Mouse (Mus musculus) right cerebral cortex, adult 18-20 months (tissue): ENCODE measurements at regions not wholly inside any gene's neighbourhood (a gene's known extent, or its start where the extent isn't known, plus 50 kb on each side); places are given as distances from the start of the nearest gene placed in this dataset.
"Not testable (repeated sequence)": the region's sequence is repeated elsewhere in the genome, so short reads cannot be mapped to it uniquely, and the experiment has no call there.

Experiments used
- DNase-seq: peaks from one replicate; pipeline ENCODE4 v3.0.0; 2022; ENCODE audit warnings: mixed read lengths

DNA sequence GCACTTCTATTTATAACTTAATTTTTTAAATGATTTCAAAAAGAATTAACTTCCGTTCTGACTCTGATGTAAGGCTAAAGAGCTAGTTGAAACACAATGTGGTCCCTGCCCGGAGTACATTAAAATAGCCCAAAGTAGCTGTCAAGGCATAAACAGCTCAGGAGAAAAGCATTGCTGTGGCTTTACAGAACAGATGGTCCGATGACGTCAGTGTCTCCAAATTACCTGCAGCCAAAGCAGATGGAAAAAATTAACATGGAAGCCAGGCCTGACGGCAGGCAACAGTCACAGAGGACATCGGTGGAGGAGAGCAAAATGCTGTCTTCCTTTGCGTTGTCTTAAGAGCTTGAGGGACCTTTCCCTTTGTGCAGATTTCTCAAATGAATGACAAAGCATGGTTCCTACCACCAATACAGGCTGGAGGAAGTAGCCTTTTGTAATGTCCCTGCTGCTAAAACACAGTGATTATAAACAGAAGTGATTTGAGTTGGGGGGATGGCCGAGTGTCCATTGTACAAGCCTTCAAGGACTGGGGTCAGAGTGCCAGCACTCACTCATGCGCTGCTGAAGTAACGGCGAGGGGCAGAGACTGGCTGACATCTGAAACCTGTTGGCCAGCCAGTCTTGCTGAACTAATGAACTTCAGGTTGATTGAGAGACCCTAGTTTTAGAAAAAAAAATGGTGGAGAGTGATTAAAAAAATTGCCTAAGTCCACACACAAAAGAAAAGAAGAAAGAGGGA, 101.8 kb upstream of the Plcl2 start:
- DNase-seq = peak; percentile 91

DNA sequence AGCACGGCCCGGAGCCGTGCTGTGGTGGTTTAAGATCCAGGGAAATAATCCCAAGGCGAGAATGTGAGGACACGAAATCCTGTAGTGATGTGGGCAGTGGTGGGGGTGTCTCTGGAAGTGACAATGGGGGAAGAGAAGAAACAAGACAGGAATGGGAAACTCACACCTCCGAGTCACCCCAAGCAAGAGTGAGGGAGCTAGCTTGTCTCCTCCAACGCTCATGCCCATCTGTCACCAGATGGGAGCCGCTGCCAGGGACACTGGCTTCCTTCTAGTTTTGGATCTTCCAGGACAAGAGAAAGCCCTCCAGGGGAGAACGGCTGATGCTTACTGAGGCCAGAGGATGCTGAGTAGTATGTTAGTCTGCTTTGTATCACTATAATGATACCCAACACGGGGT, 100.6 kb upstream of the Plcl2 start:
- peak; percentile 90 for DNase-seq

DNA sequence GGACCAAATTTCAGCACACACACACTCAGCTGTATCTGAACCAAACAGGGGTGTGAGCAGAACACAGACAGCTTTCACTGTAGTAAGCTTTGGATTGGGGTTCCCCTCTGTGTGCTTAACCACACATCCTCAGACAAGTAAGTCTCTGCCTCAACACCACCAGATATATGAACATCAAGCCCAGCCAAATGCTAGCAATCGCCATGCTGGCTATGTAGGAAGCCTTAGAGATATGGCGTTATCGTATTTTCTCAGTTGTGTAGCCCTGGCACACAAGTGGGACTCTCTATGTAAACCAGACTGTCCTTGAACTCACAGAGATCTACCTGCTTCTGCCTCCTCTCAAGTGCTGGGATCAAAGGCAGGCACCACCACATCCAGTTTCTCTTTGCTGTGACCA, 99.9 kb upstream of the Plcl2 start:
- no peak for DNase-seq

DNA sequence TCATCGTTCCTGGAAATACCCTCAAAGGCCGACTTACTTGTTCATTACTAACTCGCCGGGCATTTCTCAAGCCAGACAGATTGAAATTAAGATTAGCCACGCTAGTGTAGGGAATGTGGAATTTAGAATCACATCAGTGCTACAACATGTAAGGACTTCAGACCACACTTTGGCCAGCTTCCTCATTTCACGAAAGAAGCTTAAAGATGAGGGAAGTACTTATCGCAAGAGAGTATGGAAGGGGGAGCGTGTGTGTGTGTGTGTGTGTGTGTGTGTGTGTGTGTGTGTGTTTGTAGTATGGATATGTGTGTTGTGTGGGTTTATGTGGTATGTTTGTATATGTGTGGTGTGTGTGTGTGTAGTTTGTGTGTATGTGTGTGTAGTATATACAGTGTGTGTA, 99.3 kb upstream of the Plcl2 start:
- no peak for DNase-seq

GRCm38 (mm10) chr17:50410296-50410695, 98.9 kb upstream of the Plcl2 start:
- no peak for DNase-seq

DNA sequence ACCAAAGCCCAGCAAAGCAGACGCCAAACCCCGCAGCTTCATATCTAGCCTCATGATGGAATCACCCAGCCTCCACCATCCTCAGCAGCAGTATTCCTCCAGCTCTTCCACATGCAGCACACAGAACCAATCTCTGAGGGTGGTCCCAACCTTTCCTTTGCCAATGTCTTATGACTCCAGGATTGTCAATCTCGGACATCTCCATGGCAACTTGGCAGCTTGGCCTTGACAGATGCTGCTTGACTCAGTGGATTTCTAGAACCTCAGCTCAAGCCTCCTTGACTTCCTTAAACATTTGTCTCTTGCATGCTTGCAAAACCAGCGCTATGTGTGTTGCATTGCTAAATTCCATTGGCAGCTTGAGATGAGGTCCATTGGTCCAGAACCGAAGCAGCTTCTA, 96.8 kb upstream of the Plcl2 start:
- DNase-seq = no peak

GRCm38 (mm10) chr17:50413916-50414315, 95.3 kb upstream of the Plcl2 start:
- no peak for DNase-seq

DNA sequence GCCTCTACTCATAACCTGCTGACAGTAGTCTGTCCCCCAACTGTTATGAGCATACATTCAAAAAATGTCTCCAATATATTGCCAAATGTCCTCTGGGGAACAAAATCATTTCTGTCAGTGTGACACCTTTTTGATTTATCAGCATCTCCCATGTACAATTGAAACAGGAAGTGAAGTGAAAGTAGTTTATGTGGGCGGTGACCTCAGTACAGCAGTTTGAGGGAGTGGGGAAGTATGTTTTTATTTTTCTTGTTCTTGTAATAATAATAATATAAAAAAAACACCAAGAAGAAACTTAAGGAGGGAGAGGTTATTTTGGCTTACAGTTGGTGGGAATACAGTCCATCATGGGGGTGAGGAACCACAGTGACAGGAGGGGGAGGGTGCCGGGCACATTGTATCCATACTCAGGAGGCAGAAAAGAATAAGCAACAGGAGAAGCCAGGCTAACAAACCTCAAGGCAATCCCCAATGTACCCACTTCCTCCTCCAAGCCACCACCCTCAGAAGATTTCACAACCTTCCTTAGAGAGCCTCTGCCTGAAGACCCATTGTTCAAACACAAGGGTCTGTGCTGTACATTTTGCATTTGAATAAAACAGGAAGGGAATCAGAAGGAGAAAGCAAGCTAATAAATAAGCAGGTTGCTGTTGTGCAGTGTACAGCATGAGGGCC, 93.7 kb upstream of the Plcl2 start:
- DNase-seq = no peak

- no peak for DNase-seq
Measured at GRCm38 (mm10) chr17:50416119-50416518, 93.1 kb upstream of the Plcl2 start.

DNA sequence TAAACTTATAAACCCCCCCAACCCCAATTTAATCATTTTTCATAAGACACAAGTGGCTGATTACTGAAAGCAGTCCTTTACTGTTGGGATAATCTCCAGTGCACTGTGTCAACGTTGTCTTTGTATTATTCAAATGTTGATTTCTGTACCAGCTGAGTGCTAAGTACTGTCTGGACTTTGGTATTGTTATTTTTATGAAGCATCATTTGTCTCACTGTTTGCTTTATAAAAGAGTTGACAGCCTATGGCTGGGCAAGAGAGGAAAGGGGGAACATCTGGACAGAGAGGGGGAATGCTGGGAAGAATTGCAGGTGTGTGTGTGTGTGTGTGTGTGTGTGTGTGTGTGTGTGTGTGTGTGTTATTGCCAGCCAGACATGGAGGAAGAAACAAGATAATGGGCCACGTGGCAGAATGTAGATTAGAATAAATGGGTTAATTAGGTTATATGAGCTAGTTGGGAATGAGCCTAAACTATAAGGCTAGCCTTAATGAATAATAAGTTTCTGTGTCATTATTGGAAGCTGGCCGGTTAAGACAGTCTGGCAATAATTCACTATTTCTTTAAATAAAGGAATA, 92.6 kb upstream of the Plcl2 start:
- DNase-seq = no peak

DNA sequence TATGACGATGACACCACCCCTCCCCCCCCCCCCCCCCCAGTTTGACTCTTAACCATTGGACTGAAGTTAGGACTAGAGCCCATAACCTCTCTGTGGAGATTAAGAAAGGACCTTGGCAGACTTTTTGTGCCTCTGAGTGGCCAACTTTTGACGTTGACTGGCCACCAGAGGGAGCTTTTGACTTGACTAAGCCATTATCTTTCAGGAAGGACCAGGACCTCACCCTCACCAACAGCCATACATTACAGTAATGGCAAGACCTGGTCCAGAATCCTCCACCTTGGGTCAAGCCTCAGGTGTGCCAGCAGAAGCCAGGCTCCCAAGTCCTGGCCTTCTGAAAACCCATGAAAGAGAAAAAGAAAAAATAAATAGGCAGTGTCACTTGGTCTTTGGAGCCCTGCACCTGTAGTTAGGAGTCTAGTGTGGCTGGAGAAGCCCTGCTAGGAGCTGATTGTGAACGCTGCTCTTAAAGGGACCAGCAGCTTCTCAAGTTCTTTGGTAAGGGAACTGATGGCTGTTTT, 90.3 kb upstream of the Plcl2 start:
- no peak for DNase-seq

GRCm38 (mm10) chr17:50419551-50419950, 89.7 kb upstream of the Plcl2 start:
- DNase-seq = not testable (repeated sequence)

DNA sequence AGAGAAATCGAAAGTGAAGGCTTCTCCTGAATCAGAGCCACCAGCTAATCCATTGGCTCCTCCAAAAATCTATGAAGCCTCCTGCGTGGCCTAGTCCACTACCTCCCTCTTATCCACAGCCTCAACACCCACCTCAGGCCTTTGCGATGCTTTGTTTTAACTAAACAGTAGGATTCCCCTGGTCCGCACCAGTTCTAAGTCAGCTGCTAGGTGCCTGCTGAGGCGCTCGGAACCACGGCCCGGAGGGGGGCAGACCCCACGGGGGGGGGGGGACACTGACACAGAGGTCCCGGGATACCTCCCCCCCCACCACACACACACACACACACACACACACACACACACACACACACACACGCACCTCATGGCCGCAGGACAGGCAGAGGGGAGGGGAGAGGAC, 89.2 kb upstream of the Plcl2 start:
- DNase-seq = no peak

DNA sequence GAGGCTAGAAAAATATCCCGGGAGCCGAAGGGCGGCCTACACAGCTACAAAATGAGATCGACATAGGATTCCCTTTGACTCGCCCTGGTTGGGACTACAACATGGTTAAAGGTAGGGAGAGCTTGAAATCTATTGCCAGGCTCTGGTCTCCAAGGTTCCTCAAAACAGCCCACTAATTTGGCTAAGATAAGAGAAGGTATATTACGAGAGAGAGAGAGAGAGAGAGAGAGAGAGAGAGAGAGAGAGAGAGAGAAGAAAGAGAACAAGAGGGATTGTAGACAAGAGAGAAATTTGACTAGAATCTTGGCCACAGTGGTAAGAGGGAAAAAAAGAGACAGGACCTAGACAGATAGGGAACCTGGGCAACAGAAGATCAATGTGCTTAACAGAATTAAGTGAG, 88.5 kb upstream of the Plcl2 start:
- DNase-seq = no peak

DNA sequence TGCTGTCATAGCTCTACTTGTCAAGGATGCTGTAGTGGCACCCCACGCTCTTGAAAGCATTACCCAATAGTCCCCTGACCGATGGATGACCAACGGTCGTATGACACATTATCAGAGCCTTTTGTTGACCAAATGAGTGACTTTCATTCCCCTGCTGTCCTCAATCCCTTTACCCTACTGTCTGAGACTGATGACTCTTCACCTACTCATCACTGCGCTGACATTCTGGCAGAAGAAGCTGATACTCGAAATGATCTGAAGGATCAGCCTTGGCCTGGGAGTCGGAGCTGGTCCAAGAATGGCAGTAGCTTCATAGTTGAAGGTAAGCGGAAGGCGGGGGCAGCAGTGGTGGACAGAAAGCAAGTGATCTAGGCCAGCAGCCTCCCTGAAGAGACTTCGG, 87.7 kb upstream of the Plcl2 start:
- no peak for DNase-seq

DNA sequence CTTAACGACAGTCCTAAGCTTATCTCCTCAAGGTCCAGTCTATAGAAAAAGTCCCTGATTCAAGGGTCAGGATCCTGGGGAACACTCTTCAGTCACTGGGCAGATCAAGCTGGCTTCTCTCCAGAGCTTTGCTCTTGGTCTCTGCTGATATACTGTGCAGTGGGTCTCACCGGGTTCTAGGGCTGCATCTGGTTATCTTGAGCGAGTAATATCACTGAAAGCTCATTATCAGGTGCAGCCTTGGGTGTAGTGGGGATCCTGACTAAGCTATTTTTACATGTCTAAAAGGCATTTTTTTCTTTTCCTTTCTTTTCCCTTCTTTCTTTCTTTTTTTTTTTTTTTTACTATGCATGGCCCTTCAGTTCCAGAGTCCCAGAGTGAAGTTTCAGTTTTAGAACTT, 84.1 kb upstream of the Plcl2 start:
- DNase-seq = no peak

- DNase-seq = no peak
Measured at GRCm38 (mm10) chr17:50425531-50425930, 83.7 kb upstream of the Plcl2 start.

GRCm38 (mm10) chr17:50426146-50426545, 83.1 kb upstream of the Plcl2 start:
- DNase-seq = no peak

DNA sequence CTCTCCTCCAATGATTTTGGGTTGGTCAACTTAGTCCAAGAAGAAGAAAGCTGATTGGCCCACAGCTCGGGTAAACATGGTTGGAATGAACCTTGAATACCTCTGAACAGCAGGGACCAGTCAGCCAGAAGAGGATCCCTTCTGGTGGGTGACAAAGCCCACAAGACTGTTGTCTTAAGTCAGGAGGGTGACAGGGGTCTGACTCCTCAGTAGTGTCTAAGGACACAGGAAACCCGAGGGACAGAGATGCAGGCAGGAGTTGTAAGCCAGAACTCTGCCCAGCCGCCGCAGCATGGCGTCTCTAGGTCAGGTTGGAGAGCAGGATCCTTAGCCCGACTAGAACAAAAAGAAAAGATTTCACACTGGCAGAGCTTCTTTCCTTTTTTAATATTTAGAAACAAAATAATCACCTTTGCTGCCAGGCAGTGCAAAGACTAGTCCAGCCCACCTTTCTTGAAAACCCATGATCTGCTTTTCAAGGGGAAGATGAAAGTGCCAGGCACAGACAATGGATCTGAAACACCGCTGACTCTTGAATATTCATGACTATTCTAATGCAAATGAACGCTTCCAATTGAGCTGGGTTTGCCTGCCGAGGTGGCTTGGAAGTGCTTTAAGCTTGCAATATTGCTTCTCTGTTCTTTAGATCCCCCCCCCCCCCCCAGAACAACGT, 81.7 kb upstream of the Plcl2 start:
- no peak for DNase-seq

GRCm38 (mm10) chr17:50428004-50428560, 81.1 kb upstream of the Plcl2 start:
- DNase-seq = no peak

- DNase-seq = no peak
Measured at GRCm38 (mm10) chr17:50432559-50432958, 76.6 kb upstream of the Plcl2 start.

DNA sequence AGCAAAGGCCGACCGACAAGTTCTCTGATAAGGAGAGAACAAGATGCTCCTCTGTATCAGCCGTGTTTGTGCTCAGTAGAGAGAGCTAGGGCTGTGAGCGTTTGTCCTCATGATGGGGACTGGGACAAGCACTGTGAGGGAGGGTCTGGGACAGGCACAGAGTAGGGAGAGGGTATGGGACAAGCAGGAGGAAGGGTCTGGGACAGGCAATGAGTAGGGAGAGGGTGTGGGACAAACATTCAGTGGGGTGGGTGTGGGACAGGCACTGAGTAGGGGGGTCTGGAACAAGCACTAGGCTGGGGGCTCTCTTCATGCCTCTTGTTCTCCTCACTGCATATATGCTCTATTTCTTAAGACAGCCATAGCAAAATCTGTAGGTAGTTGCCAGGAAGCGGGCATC, 70.2 kb upstream of the Plcl2 start:
- no peak for DNase-seq

DNA sequence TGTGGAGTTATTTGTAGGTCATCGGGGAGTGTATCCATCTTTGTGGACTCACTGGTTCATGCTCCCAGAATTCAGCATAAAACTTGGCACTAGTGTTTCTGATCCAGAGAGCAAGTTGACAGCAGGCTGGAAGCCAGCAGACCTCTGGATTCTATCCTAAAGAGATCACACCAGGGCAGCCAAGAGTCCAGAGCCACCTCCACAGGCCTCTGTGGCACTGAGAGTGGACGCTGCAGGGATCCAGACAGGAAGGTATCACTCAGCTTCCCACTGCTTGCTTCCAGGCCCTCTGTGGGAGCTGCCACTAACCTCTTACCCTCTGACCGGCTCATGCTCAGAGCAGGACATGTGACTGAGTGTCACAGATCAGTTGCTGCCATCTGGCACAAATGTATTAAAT, 69.8 kb upstream of the Plcl2 start:
- DNase-seq = no peak
